Mouse (Mus musculus): ENCODE data around the gene Tmem115. TPM values are rescaled to one million over a fixed set of nuclear protein-coding genes. Genes with fewer than 3 reads are reported as not detected.

Tmem115 gene
- total and polyA plus RNA-seq, 3 experiments: 20.3 to 25.9 (median 22.9) TPM

DNA sequence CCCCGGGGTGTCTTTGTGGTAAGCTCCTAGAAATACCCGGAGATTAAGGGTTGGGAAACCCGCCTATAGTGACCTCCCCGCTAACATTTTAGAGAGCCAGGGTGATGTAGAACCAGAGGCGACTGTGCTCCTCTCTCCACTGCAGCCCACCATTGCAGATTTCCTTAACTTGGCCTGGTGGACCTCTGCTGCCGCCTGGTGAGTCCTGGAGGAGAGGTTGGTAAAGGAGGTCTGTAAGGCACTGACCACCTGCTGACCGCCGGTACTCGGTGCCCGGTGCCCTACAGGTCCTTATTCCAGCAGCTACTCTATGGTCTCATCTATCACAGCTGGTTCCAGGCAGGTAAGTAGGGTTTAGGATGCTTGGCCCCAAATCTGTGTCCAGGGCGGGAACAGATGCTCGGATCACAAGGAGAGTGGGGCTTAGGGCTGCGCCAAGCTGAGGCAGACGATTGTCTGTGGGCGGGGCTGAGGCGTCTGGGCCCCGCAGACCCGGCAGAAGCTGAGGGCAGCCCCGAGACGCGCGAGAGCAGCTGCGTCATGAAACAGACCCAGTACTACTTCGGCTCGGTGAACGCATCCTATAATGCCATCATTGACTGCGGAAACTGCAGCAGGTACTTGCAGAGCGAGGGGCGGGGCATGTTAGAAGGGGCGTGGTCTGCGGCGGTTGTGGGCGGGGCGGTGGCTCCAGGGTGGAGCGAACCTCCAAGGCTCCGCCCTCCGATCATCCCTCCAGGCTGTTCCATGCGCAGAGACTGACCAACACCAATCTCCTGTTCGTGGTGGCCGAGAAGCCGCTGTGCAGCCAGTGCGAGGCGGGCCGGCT lies 7.3 kb upstream of the Tmem115 start:
- 0 out of 2 replicates have a peak overlapping the region, but pooled peaks have one; percentile 14 for H3K4me3 ChIP-seq
- peaks cover 8% of the 10 kb centered on the region; the same call in 1 of the 2 replicates for H3K27me3 ChIP-seq (ENCODE audit: control insufficient read depth, insufficient read depth, low read length)
- intact Hi-C loops (cut with DNase I): no loop called here
- WGBS: 14% methylated on average over 44 of the region's 44 CpGs
- H3K27ac ChIP-seq: no peak overlapping the region
- H3K4me1 ChIP-seq (ENCODE audit: control insufficient read depth, insufficient read depth, low read length): no peaks in the 10 kb centered on the region
- H3K79me2 ChIP-seq (replicated peaks; ENCODE audit: control insufficient read depth, insufficient read depth, low read length): no peaks in the 10 kb centered on the region
- H3K9ac ChIP-seq (ENCODE audit: low read depth, low read length): no peak overlapping the region
- DNase-seq: peak; percentile 62 to 72
- no peaks in the 10 kb centered on the region for H3K36me3 ChIP-seq (ENCODE audit: control insufficient read depth, insufficient read depth, low read length)
- no peak for TF ChIP-seq CTCF (IDR thresholded peaks at IDR 0.05)
- TF ChIP-seq POLR2A (IDR thresholded peaks at IDR 0.05; ENCODE audit: insufficient read depth, low read depth, low read length): no peak
- TF ChIP-seq EP300 (IDR thresholded peaks at IDR 0.05; ENCODE audit: insufficient read depth, low read depth, low read length): no peak

DNA sequence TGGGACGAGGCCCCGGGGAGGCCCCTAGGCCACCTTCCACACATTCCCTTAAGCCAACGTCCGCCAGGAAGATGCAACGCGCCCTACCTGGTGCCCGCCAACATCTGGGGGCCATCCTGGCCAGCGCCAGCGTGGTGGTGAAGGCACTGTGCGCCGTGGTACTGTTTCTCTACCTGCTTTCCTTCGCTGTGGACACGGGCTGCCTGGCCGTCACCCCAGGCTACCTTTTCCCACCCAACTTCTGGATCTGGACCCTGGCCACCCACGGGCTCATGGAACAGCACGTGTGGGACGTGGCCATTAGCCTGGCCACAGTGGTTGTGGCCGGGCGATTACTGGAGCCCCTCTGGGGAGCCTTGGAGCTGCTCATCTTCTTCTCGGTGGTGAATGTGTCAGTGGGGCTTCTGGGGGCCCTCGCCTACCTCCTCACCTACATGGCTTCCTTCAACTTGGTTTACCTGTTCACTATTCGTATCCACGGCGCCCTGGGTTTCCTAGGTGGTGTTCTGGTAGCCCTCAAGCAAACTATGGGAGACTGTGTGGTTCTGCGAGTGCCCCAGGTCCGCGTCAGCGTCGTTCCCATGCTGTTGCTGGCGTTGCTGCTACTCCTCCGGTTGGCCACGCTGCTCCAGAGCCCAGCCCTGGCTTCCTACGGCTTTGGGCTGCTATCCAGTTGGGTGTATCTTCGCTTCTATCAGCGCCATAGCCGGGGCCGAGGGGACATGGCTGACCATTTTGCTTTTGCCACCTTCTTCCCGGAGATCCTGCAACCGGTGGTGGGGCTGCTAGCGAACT lies 860 bp downstream of the Tmem115 start:
- Histone ChIP-seq H3K4me1 (ENCODE audit: control insufficient read depth, insufficient read depth, low read length) (peaks cover 13% of the 10 kb centered on the region), H3K9ac (ENCODE audit: low read depth, low read length) (peak overlapping the region; percentile 93), H3K79me2 (replicated peaks; ENCODE audit: control insufficient read depth, insufficient read depth, low read length) (peaks cover 9% of the 10 kb centered on the region), H3K36me3 (ENCODE audit: control insufficient read depth, insufficient read depth, low read length) (peaks cover 5% of the 10 kb centered on the region; the same call in 1 of the 2 replicates), H3K27me3 (ENCODE audit: control insufficient read depth, insufficient read depth, low read length) (no peaks in the 10 kb centered on the region), H3K27ac (peak overlapping the region; percentile 91), H3K4me3 (peak overlapping the region; percentile 89)
- intact Hi-C loops (cut with DNase I): loop anchor here (10.0 kb wide), 1 partner anchor 640 kb away; the partner anchor contains the start of gene Manf
- no peak for TF ChIP-seq CTCF (IDR thresholded peaks at IDR 0.05)
- TF ChIP-seq POLR2A (IDR thresholded peaks at IDR 0.05; ENCODE audit: insufficient read depth, low read depth, low read length): no peak
- TF ChIP-seq EP300 (IDR thresholded peaks at IDR 0.05; ENCODE audit: insufficient read depth, low read depth, low read length): no peak
- WGBS: under 1% methylated on average over 40 of the region's 40 CpGs
- DNase-seq: no peak

DNA sequence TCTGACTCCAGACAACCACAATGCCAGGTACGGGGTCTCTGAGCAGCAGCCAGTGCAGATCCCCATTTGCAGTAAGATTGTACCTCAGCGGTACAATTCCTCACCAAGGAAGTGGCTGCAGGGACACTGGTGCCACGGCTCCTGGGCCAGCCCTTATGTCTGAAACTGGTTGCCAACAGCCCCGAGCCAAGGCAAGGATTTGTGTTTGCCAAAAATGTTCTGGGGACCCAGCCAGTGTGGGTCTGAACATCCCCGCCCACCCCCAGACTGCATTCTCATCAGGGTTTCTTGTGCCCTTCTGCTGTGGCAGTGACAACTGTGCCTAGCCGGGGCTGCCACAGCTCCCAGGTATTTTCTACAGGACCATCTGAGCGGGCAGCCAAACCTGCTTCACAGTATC lies 4.5 kb downstream of the Tmem115 start:
- WGBS: 75% methylated on average over 7 of the region's 7 CpGs
- H3K27ac ChIP-seq: no peak overlapping the region
- no peak for DNase-seq
- no peaks in the 10 kb centered on the region for H3K27me3 ChIP-seq (ENCODE audit: control insufficient read depth, insufficient read depth, low read length)
- no peak for TF ChIP-seq CTCF (IDR thresholded peaks at IDR 0.05)
- no peak for TF ChIP-seq POLR2A (IDR thresholded peaks at IDR 0.05; ENCODE audit: insufficient read depth, low read depth, low read length)
- no peak for TF ChIP-seq EP300 (IDR thresholded peaks at IDR 0.05; ENCODE audit: insufficient read depth, low read depth, low read length)
- no peak overlapping the region for H3K9ac ChIP-seq (ENCODE audit: low read depth, low read length)
- H3K4me3 ChIP-seq: no peak overlapping the region
- peaks cover 5% of the 10 kb centered on the region; the same call in 1 of the 2 replicates for H3K36me3 ChIP-seq (ENCODE audit: control insufficient read depth, insufficient read depth, low read length)
- intact Hi-C loops (cut with DNase I): loop anchor here (10.0 kb wide), 1 partner anchor 643 kb away; the partner anchor contains the start of gene Manf
- H3K79me2 ChIP-seq (replicated peaks; ENCODE audit: control insufficient read depth, insufficient read depth, low read length): peaks cover 9% of the 10 kb centered on the region
- peaks cover 16% of the 10 kb centered on the region for H3K4me1 ChIP-seq (ENCODE audit: control insufficient read depth, insufficient read depth, low read length)

DNA sequence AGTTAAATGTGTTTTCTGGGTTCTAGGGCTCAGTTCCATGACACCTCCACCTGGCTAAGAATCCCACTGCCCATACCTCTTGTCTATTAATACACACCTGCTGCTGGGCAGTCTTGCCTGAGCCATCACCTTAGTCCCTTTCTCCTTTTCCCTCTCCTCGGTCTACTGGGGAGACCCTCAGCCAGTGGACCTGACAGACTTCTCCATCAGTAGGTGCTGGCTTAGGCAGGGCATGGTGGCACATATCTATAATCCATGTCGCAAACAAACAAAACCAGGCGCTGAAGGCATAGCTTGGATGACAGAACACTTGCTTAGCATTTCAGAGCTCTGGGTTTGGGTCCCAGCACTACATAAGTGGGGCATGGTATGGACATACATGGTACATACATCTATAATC lies 5.0 kb downstream of the Tmem115 start:
- intact Hi-C loops (cut with DNase I): loop anchor here (10.0 kb wide), 1 partner anchor 644 kb away; the partner anchor contains the start of gene Manf
- H3K36me3 ChIP-seq (ENCODE audit: control insufficient read depth, insufficient read depth, low read length): peaks cover 5% of the 10 kb centered on the region; the same call in 1 of the 2 replicates
- no peak for DNase-seq
- no peaks in the 10 kb centered on the region for H3K27me3 ChIP-seq (ENCODE audit: control insufficient read depth, insufficient read depth, low read length)
- TF ChIP-seq EP300 (IDR thresholded peaks at IDR 0.05; ENCODE audit: insufficient read depth, low read depth, low read length) (no peak), CTCF (IDR thresholded peaks at IDR 0.05) (no peak), POLR2A (IDR thresholded peaks at IDR 0.05; ENCODE audit: insufficient read depth, low read depth, low read length) (no peak)
- WGBS: 90% methylated on average over 3 of the region's 3 CpGs
- no peak overlapping the region for H3K27ac ChIP-seq
- peaks cover 15% of the 10 kb centered on the region for H3K4me1 ChIP-seq (ENCODE audit: control insufficient read depth, insufficient read depth, low read length)
- H3K79me2 ChIP-seq (replicated peaks; ENCODE audit: control insufficient read depth, insufficient read depth, low read length): peaks cover 9% of the 10 kb centered on the region
- H3K4me3 ChIP-seq: no peak overlapping the region
- H3K9ac ChIP-seq (ENCODE audit: low read depth, low read length): no peak overlapping the region

DNA sequence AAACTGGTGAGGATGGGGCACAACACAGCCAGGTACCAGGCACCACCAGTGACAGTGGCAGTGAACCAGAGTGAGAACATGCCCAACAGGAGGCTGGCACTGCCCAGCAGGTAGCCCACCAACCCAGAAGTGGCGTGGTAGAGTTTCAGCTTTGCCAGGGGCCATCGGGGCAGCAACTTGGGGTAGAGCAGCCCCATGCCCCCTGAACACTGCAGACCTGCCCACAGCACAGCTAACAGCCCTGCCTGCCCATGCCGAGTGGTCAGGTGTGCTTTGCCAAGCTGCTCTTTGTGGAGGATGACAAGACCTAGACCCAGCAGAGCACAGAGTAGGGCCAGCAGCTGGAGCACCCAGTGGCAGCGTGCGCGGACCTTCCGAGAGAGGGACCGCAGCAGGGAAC lies 6.2 kb downstream of the Tmem115 start:
- no peak for TF ChIP-seq POLR2A (IDR thresholded peaks at IDR 0.05; ENCODE audit: insufficient read depth, low read depth, low read length)
- Histone ChIP-seq H3K9ac (ENCODE audit: low read depth, low read length) (no peak overlapping the region), H3K36me3 (ENCODE audit: control insufficient read depth, insufficient read depth, low read length) (peaks cover 5% of the 10 kb centered on the region; the same call in 1 of the 2 replicates), H3K27ac (no peak overlapping the region), H3K27me3 (ENCODE audit: control insufficient read depth, insufficient read depth, low read length) (no peaks in the 10 kb centered on the region), H3K4me1 (ENCODE audit: control insufficient read depth, insufficient read depth, low read length) (peaks cover 15% of the 10 kb centered on the region), H3K79me2 (replicated peaks; ENCODE audit: control insufficient read depth, insufficient read depth, low read length) (peaks cover 9% of the 10 kb centered on the region), H3K4me3 (no peak overlapping the region)
- DNase-seq: no peak
- WGBS: 92% methylated on average over 8 of the region's 8 CpGs
- intact Hi-C loops (cut with DNase I): loop anchor here (10.0 kb wide), 2 partner anchors 645 to 855 kb away; partner anchors contain the start of genes Manf and Tex264
